Mouse (Mus musculus): ENCODE data around the gene Kif21b. TPM values are rescaled to one million over a fixed set of nuclear protein-coding genes. Genes with fewer than 3 reads are reported as not detected.
A peak's percentile ranks its signal among the peaks of the same experiment; 100 is the strongest.

Kif21b gene
- total RNA-seq, 2 experiments from 2014 or later, result 0.62 to 1.1 TPM

DNA sequence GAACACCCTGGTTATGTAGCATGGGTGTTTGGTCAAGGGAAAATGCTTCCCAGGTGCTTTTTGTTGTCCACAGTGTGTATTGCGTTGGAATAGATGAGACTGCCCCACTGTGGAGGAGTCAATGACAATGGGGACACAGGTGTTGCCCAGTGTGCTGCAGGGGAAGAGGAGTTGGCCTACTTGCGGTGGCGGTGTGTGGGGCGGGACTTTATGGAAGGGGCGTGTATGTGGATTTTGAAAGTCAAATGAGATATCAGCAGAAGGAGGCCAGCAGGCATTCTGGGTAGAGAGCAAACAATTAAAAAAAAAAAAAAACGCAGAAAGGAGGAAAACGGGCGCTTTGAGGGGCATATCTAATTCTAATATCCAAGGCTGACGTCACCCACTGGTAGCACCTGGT, 18.5 kb downstream of the Kif21b start:
- intact Hi-C loops (cut with DNase I), result no loop called here
- no peak for DNase-seq

- intact Hi-C loops (cut with DNase I), result no loop called here
- DNase-seq, result no peak
Observed at GRCm38 (mm10) chr1:136151371-136151770, 20.2 kb downstream of the Kif21b start.

DNA sequence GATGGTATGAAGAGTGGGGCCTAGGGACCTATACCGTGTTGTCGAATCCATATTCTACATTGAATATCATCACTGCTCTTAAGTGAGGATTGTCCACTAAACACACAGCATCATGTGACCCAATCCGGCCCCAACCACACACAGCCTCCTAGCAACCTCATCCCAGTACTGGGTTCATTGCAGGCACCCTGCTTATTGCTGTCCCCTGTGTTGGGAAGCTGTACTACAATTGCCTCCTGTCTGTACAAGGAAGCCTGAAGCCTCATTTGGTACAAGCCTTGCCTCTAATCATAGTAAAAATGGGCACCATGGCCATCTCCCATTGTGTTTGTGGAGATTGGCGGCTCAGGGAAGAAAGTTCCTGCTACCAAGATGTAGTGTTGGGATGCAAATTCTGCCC, 25.1 kb downstream of the Kif21b start:
- intact Hi-C loops (cut with DNase I), result no loop called here
- no peak for DNase-seq

- no peak for DNase-seq
- intact Hi-C loops (cut with DNase I), result no loop called here
Observed at GRCm38 (mm10) chr1:136156951-136157350, 25.8 kb downstream of the Kif21b start.

DNA sequence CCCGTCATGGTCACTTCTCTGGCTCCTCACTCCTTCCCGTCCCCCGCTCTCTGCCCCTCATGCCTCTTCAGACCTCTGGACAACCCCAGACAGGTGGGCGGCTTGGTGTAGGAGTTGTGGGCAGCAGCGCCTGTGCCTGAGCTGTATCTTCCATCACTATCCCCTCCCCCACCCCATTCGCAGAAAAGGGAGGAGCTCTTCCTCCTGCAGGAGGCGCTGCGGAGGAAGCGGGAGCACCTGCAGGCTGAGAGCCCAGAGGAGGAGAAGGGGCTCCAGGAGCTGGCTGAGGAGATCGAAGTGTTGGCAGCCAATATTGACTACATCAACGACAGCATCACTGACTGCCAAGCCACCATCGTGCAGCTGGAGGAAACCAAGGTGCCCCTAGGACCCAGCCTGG, 28.6 kb downstream of the Kif21b start:
- intact Hi-C loops (cut with DNase I), result no loop called here
- DNase-seq, result no peak

- DNase-seq, result no peak
- intact Hi-C loops (cut with DNase I), result no loop called here
Observed at GRCm38 (mm10) chr1:136160297-136160696, 29.1 kb downstream of the Kif21b start.

DNA sequence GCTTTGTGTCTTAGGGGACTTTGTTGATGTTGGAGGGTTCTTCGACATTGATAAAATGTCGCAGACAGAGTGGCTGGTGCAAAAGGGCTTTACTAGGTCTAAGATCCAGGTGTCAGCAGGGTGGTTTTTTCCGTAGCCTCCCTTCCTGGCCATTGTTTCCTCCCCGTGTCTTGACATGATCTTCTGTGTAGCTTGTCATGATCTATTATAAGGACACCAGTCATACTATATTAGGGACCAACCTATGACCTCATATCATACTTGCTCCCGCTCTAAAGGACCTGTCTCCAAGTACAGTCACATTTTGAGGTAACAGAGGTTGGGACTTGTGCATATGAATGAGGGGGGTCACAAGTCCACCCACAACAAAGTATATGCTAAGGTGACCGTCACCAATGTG, 29.7 kb downstream of the Kif21b start:
- no peak for DNase-seq
- intact Hi-C loops (cut with DNase I), result no loop called here

DNA sequence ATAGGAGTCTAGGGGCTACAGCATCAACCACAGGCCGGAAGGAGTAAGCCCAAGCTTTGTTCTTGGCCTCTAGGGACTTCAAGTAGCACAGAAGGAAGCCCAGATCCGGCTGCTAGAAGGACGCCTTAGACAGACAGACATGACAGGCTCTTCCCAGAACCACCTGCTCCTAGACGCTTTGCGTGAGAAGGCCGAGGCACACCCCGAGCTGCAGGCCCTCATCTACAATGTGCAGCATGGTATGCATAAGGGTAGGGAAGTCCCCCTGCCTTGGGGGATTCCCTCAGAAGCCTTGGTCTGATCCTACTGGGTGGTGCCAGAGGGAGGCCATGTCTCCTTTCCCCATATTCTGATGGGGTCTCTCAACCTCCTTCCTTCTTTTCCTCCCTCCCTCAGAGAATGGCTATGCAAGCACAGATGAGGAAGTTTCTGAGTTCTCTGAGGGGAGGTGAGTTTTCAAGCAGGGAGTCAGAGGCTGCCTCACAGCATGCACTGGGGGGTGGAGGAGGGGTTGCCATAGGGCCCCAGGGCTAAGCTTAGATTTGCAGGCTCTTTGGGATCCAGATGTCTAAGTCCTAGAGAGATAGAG, 30.2 kb downstream of the Kif21b start:
- intact Hi-C loops (cut with DNase I), result no loop called here
- no peak for DNase-seq

GRCm38 (mm10) chr1:136165436-136165835, 34.2 kb downstream of the Kif21b start:
- DNase-seq, result no peak
- intact Hi-C loops (cut with DNase I), result no loop called here

- DNase-seq, result no peak
- intact Hi-C loops (cut with DNase I), result no loop called here
Observed at GRCm38 (mm10) chr1:136167657-136168056, 36.5 kb downstream of the Kif21b start.

DNA sequence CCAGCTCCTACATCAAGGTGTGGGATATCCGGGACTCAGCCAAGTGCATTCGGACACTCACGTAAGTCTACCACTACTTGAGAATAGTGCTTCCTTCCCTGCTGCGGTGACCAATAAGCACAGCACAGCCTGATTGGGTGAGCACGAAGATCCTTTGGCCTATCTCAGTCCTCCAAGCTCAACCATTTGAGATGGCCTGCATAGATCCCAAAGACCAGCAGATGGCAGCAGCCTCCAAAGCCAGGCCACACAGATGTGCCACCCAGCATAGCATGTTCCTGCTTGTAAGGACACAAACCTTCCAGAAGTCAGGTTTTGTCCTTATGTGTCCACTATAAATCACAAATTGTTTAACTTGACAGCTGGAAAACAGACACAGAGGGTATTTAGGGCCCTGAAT, 38.9 kb downstream of the Kif21b start:
- peak; percentile 50 to 58 for DNase-seq
- intact Hi-C loops (cut with DNase I), result loop anchor here (2.0 to 10.0 kb wide), 3 partner anchors 45 to 289 kb away; no protein-coding TSS in a partner anchor

DNA sequence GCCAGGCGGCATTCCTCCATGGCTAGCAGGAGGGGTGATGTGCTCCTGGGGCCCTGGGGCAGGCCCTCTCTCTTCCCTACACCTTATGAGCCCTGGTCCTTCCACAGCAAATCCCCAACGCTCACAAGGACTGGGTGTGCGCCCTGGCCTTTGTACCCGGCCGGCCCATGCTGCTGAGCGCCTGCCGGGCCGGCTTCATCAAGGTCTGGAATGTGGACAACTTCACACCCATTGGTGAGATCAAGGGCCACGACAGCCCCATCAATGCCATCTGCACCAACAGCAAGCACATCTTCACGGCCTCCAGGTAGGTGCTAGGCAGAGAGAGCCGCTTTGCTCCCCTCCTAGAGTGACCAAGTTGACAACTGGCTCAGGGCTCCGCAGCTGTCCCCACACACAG, 41.5 kb downstream of the Kif21b start:
- no peak for DNase-seq
- intact Hi-C loops (cut with DNase I), result loop anchor here (10.0 kb wide), 1 partner anchor 218 kb away; no protein-coding TSS in a partner anchor

DNA sequence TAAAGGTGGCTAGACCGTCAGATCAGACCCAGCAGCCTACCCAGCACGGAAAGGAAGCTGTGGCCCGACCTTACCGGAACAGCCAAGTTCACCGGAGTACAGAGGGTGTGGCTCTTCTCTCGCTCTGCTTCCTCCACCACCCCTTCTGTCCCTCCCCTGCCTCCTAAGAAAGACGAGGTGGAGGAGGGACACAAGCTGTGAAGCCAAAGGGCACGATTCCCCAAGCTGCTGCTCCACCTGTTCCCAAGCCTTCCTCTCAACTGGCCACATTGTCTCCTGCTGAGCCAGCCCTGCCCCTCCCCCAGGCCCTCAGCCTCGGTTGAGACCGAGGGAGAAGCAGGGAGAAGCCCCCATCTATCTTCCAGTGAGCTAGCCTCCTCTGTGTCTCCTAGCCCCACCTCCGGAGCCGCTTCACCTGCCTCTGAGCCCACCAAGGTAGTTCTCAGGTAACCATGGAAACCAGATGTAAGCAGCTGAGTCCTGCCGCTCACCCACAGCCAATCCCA, 43.0 kb downstream of the Kif21b start:
- intact Hi-C loops (cut with DNase I), result loop anchor here (10.0 kb wide), 1 partner anchor 219 kb away; no protein-coding TSS in a partner anchor
- no peak for DNase-seq

DNA sequence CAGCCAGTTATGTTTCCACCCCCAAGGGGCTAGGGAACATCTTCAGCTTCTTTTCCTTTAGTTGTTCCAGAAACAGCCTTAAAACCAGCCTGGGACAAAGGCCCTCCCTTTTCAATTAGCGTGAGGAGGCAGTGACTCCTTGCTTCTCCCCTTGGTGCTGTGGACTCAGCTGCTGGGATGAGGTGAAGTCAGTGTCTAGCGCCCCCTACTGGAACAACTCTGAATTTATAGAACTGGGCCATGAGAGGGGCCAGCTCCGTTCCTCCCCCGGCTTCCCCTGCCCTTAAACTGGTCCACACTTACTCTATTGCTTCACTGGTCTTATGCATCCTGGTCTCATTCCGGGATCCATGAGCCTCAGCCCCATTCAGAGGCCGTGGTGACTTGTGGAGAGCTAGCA, 44.0 kb downstream of the Kif21b start:
- DNase-seq, result no peak
- intact Hi-C loops (cut with DNase I), result loop anchor here (1.0 to 10.0 kb wide), 2 partner anchors 59 to 220 kb away; no protein-coding TSS in a partner anchor

- DNase-seq, result no peak
- intact Hi-C loops (cut with DNase I), result loop anchor here (2.0 to 10.0 kb wide), 2 partner anchors 132 to 222 kb away; no protein-coding TSS in a partner anchor
Observed at GRCm38 (mm10) chr1:136177085-136177484, 45.9 kb downstream of the Kif21b start.

DNA sequence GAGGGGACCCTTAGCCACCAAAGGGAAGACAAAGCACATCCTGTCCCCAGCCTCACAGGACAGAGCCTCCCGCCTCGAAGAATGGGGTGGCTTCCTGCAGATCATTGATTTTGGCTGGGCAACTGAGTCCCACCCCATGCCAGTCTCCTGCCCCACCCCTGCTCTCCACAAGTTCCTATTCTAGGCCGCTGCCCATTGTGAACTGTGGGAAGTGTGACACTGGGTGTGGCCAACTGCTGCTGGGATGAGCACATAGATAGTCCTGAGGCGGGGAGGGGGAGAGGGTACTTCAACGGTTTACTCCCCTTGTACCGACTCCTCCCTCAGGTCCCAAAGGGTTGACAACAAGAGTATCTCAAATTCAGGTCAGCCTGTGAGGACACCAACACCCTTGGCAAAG, 47.6 kb downstream of the Kif21b start:
- intact Hi-C loops (cut with DNase I), result loop anchor here (10.0 kb wide), 1 partner anchor 224 kb away; no protein-coding TSS in a partner anchor
- no peak for DNase-seq

DNA sequence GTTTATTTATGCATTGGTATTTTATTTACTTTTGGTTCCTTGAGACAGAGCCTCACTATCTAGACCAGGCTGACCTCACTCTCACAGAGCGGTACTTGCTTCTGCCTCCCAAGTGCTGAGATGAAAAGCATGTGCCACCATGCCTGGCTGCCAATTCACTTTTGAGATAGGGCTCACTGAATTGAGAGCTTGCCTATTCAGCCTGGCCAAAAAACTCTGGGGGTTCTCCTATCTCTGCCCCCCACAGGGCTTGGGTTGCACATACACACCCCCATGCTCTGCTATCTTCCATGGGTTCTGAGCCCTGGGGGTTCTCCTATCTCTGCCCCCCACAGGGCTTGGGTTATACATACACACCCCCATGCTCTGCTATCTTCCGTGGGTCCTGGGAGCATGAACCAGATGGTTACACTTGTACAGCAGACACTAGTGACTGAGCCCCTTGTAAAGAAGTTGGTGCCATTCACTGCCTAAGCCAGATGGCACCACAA, 48.4 kb downstream of the Kif21b start:
- intact Hi-C loops (cut with DNase I), result loop anchor here (10.0 kb wide), 1 partner anchor 225 kb away; no protein-coding TSS in a partner anchor
- no peak for DNase-seq

DNA sequence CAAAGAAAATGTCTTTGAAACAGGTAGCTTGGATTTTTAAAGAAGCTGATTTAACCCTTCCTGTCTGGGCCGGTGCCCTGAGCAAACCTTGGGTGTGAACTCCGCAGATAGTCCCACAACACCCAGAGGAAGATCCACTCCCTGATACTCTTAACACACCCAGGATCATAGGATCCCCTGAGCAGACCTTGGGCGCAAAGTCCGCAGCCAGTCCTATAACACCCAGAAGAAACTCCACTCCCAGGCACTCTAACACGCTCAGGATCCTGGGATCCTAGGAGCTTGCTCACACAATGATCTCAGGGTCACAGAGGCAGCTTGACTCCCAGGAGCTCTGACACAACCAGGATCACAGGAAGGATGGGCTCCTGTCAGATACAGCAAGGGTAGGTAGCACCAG, 58.8 kb downstream of the Kif21b start:
- DNase-seq, result no peak
- intact Hi-C loops (cut with DNase I), result no loop called here

DNA sequence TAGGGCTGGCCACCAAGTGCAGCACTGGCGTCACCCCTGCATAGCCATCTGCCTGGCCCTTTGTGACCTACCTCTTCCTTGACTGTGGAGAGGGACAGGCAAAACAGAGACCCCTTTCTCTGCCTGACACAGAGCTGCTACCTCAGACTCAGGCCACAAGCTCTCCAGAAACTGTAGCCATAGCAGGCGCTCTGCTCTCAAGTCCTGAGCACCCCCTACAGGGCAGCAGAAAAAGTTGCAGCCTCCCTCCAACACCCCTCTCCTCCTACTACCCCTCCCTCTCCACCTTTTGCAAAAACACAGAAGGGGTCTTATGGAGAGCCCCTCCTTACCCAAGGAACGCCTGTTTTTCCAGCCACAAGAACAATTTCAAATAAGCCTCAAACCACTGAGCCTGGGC, 81.6 kb downstream of the Kif21b start, which contains the start of gene Mroh3:
Gene Mroh3 (minus strand): TSS at position 26 of the 400 bp plus-strand sequence.
- intact Hi-C loops (cut with DNase I), result no loop called here
- no peak for DNase-seq

DNA sequence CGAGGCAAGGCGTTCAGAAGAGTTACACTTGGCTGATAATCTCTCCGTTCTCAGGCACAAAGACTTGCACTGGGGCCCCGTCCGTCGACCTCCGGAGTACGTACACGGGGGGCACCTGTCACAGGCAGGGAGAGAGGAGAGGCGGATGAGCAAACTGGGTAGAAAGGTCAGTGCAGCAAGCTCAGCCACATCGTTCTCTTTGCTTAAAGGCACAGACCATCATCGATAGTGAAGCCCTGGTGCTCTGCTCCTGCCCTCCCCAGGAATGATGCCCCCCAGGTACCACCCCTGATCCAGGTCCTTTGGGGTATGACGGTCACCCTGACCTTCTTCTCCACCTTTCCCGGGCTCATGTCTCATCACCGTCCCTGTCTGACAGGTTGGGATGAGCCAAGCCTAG, 83.1 kb downstream of the Kif21b start:
- intact Hi-C loops (cut with DNase I), result loop anchor here (2.0 kb wide), 1 partner anchor 44 kb away; no protein-coding TSS in a partner anchor
- DNase-seq, result no peak

DNA sequence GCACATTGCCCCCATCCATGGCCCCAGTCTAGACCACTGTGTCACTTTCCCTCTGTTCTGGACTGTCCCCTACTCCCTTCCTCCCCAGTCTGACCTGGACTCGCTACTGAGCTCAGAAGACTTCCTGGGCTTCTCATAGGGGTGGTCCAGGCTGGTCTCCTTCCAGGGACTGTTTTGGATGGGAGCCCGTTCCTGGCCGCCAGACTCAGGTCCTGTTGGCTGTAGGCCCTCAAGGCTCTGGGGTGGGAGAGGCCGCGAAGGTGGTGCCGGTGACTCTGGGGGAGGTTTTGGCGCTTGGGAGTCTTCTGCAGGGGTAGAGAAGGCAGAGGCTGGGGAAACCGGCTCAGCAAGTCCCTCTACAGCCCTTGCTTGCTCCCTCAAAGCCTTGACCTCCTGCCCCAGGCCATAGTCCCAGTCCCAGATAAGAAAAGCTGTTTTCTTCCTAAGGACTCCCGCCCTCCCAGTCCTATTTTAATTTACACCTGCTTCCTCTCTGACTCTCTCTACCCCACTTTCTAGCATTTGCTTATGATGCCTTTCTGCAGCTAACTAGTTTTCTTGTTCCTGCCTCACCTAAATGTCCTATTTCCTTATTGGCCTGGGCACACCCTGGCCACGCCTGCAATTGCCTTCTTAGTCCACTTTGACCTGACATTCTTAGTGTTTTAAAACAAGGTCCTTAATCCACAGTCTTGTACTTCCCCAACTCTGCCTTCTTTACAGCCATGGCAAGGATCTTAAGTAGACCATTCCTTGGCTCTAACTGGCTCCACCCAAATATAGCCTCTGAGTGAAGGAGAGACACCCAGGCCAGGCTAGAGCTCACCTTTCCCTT, 89.1 kb downstream of the Kif21b start:
- no peak for DNase-seq
- intact Hi-C loops (cut with DNase I), result no loop called here
